Mouse (Mus musculus) neural tube, embryonic 11.5 days (tissue): ENCODE results near the gene Fbxw4. TPM values are rescaled to one million over a fixed set of nuclear protein-coding genes. Genes with fewer than 3 reads are reported as not detected.

ENCODE experiments used
- ATAC-seq: fragments of 200-750 bp; cut with Nextera tagmentation; 2 replicates; pipeline ENCODE4 v1.8.0; 2017; ENCODE audit warnings: moderate number of reproducible peaks, mild to moderate bottlenecking, moderate TSS enrichment, moderate library complexity; ENCODE audit not compliant: insufficient read depth, low FRiP score, low TSS enrichment
- DNase-seq: peaks from one replicate; pipeline ENCODE4 v3.0.0-alpha.2; 2015; ENCODE audit warnings: low spot score
- H3K27ac ChIP-seq: fragments of 300-500 bp; sonication (generic); 2 replicates; pipeline ENCODE4 v1.5.1; 2014; ENCODE audit warnings: low read depth, mild to moderate bottlenecking, low read length
- H3K27me3 ChIP-seq: fragments of 300-500 bp; sonication (generic); 2 replicates; pipeline ENCODE4 v1.6.1; 2014; ENCODE audit warnings: mild to moderate bottlenecking, low read length, mixed read lengths; ENCODE audit not compliant: control insufficient read depth, insufficient read depth
- H3K36me3 ChIP-seq: fragments of 300-500 bp; sonication (generic); 2 replicates; pipeline ENCODE4 v1.6.1; 2014; ENCODE audit warnings: mild to moderate bottlenecking, low read length, moderate library complexity, mixed read lengths; ENCODE audit not compliant: control insufficient read depth, insufficient read depth
- H3K4me1 ChIP-seq: fragments of 300-500 bp; sonication (generic); 2 replicates; pipeline ENCODE4 v1.6.1; 2014; ENCODE audit warnings: low read length, mixed read lengths; ENCODE audit not compliant: control insufficient read depth, insufficient read depth
- H3K4me2 ChIP-seq: fragments of 300-500 bp; sonication (generic); 2 replicates; pipeline ENCODE4 v1.6.1; 2014; ENCODE audit warnings: low read depth, mild to moderate bottlenecking, moderate library complexity
- H3K4me3 ChIP-seq: fragments of 300-500 bp; sonication (generic); 2 replicates; pipeline ENCODE4 v1.5.1; 2014; ENCODE audit warnings: low read depth, low read length
- H3K9ac ChIP-seq: fragments of 300-500 bp; sonication (generic); 2 replicates; pipeline ENCODE4 v1.6.1; 2014; ENCODE audit warnings: mild to moderate bottlenecking, low read length
- H3K9me3 ChIP-seq: fragments of 300-500 bp; sonication (generic); 2 replicates; pipeline ENCODE4 v1.6.1; 2016; ENCODE audit warnings: low read length; ENCODE audit not compliant: control insufficient read depth
- WGBS: fragments of 180-500 bp; shearing (Covaris S2); extraction: QIAGEN DNeasy Blood & Tissue Kit; methylation state at CpG from one replicate; pipeline ENCODE4 v1.1.7; 2014; 5-methylcytosine and 5-hydroxymethylcytosine counted together
- polyA plus RNA-seq: library from polyadenylated mRNA; unstranded; fragments of >200 nt; fragmentation: Nextera tagmentation; extraction: Ambion mirVana; gene quantifications from 2 replicates; pipeline ENCODE4 v1.2.1, GENCODE M21; 2014

The Fbxw4 gene
- polyA plus RNA-seq, 1 experiment from 2014 or later, result 4.4 TPM

DNA sequence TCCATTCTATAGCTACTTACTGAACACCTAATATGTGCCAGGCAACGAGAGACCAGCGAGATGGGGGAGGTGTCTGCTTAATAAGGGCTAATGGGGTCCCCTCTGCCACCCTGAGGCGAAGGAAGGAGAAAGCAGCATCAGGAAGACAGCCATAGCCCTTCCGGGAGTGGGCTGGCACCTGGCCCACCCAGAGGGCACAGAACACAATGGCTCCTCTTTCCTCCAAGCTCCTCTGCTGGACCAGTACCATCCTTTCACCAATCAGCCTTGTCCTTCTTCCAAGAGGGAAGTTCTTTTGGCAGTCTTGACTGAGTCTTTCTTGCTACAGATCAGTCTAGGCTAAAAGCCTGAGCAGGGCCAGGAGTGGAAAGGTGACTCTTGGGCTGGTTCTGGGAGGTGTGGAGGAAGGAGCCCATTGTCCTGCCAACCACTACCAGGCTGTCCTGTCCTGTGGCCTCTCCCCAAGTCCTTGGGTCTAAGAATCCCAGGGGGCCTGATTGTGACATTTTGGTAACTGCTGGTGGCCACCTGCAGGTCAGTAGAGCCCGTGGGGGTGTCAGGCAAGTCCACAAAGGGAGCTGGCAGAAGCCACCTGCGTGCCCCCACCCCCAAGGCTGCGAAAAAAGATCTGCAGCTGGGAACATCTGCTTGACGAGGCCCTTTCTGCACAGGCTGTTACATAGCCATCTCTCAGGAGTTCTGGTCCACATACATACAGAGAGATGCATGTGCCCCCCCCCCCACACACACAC, 119.3 kb downstream of the Fbxw4 start:
- H3K27me3 ChIP-seq, result peaks cover 46% of the 10 kb centered on the region
- H3K4me1 ChIP-seq, result peaks cover 21% of the 10 kb centered on the region
- no peaks in the 10 kb centered on the region for H3K9me3 ChIP-seq
- peak overlapping the region; percentile 32; the same call in 1 of the 2 replicates for H3K4me3 ChIP-seq
- H3K9ac ChIP-seq, result 0 out of 2 replicates have a peak overlapping the region, but pooled peaks have one; percentile 48
- DNase-seq (no peak), ATAC-seq (0 out of 2 replicates have a peak, but pooled peaks have one; percentile 17)
- peak overlapping the region; percentile 58 for H3K4me2 ChIP-seq
- H3K27ac ChIP-seq, result no peak overlapping the region
- WGBS, result 32% methylated on average over 8 of the region's 8 CpGs
- H3K36me3 ChIP-seq, result no peaks in the 10 kb centered on the region

DNA sequence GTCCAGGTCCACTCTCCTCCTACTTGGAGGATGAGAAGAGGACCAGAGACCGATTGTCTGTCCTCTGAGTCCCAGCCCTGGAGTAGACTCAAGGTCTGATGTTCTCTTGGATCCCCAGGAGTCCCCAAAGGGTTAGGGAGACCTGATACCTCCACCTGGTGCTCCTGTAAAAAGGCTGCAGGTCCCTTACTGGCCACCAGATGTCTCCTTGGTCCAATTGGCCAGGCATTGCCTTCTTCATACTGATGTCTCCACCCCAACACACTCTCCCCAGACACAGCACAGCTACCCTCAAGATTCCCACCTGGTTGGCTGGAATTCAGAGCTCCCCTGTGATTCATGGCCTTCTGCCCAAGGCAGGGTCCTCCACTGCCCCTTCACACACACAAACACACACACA, 122.6 kb downstream of the Fbxw4 start:
- H3K4me1 ChIP-seq, result peaks cover 24% of the 10 kb centered on the region
- H3K9me3 ChIP-seq, result no peaks in the 10 kb centered on the region
- no peak overlapping the region for H3K27ac ChIP-seq
- no peak overlapping the region for H3K4me3 ChIP-seq
- no peak overlapping the region for H3K4me2 ChIP-seq
- peaks cover 25% of the 10 kb centered on the region for H3K27me3 ChIP-seq
- no peak for ATAC-seq
- 50% methylated on average over 1 of the region's 1 CpGs for WGBS
- H3K9ac ChIP-seq, result no peak overlapping the region
- H3K36me3 ChIP-seq, result no peaks in the 10 kb centered on the region
- DNase-seq, result no peak

DNA sequence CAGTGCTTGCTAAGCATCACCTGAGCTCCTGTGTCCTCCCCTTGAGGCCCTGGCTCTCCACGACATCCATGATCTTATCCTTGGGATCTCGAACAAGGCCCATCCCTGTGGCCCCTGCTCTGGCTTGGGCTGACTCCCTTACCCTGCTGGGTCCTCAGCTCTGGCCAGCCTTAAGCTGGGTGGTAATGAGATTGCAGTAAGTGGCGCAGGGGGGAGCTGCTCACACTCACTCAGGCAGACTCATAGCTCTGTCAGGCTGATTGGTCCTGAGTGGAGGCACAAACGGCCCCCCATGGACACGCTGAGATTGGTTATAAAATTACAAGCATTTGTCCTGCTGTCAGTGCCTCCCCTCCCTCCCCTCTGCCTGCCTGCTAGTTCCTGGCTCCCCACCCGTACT, 124.2 kb downstream of the Fbxw4 start:
- no peaks in the 10 kb centered on the region for H3K9me3 ChIP-seq
- H3K4me1 ChIP-seq, result peaks cover 14% of the 10 kb centered on the region
- no peak overlapping the region for H3K27ac ChIP-seq
- peaks cover 11% of the 10 kb centered on the region for H3K27me3 ChIP-seq
- WGBS, result 49% methylated on average over 6 of the region's 6 CpGs
- no peak overlapping the region for H3K4me3 ChIP-seq
- ATAC-seq (peak; percentile 42; the same call in 1 of the 2 replicates), DNase-seq (no peak)
- H3K4me2 ChIP-seq, result no peak overlapping the region
- H3K36me3 ChIP-seq, result no peaks in the 10 kb centered on the region
- no peak overlapping the region for H3K9ac ChIP-seq

DNA sequence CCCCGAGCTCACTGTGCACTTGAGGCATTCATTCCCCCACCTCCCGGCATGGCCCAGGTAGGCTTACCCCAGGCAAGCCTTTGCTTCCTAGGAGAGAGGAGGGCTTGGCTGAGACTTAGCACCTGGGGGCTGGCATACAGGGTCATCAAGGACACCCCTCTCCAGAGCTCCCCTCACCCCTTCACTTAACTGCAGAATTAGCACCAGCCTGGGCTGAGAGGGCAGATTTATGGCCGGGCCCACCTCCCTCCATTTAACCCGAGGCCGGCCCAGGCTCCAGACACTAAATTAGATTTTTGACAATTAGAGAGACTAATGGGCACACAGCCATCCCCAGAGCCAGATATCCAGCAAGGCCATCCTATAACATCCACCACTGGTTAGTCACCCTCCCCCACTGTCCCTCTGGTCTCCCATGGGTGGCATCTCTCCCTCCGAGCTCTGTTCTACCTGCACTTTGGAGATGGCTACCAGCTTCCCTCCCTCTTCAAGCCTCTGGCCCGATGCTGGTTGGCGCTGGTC, 124.8 kb downstream of the Fbxw4 start:
- H3K4me2 ChIP-seq, result no peak overlapping the region
- ATAC-seq, result peak; percentile 45; the same call in 1 of the 2 replicates

DNA sequence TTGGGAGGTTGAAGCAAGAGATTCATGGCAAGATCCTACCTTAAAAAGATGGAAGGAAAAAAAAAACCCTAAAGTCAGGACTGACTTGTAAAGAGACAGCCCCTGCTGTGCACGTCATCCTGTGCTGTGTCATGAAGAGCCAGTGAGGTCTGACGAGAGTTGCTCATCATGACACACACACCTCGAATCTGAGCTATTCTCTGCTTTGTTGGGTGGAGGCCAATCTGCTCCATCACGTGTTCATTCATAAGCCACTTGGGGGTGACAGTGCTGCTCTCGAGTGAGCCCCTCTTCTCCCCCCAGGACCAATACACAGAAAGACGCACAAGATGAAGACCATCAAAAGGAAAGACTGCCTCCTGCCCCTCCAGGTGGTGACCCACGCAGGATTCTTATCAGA, 126.5 kb downstream of the Fbxw4 start:
- Histone ChIP-seq H3K9me3 (no peaks in the 10 kb centered on the region), H3K27me3 (no peaks in the 10 kb centered on the region), H3K36me3 (peaks cover 4% of the 10 kb centered on the region), H3K4me3 (no peak overlapping the region), H3K9ac (no peak overlapping the region), H3K4me2 (no peak overlapping the region), H3K4me1 (peaks cover 8% of the 10 kb centered on the region; the same call in 1 of the 2 replicates), H3K27ac (no peak overlapping the region)
- no peak for ATAC-seq
- 75% methylated on average over 7 of the region's 7 CpGs for WGBS
- no peak for DNase-seq

More for the DNA sequence above, 124.8 kb downstream of the Fbxw4 start:
- peaks cover 8% of the 10 kb centered on the region for H3K4me1 ChIP-seq
- no peaks in the 10 kb centered on the region for H3K9me3 ChIP-seq
- H3K36me3 ChIP-seq, result no peaks in the 10 kb centered on the region; the same call in 1 of the 2 replicates
- H3K27me3 ChIP-seq, result peaks cover 5% of the 10 kb centered on the region; the same call in 1 of the 2 replicates
- H3K4me3 ChIP-seq, result no peak overlapping the region
- no peak overlapping the region for H3K9ac ChIP-seq
- no peak for DNase-seq
- 57% methylated on average over 8 of the region's 8 CpGs for whole genome bisulfite sequencing
- H3K27ac ChIP-seq, result no peak overlapping the region

DNA sequence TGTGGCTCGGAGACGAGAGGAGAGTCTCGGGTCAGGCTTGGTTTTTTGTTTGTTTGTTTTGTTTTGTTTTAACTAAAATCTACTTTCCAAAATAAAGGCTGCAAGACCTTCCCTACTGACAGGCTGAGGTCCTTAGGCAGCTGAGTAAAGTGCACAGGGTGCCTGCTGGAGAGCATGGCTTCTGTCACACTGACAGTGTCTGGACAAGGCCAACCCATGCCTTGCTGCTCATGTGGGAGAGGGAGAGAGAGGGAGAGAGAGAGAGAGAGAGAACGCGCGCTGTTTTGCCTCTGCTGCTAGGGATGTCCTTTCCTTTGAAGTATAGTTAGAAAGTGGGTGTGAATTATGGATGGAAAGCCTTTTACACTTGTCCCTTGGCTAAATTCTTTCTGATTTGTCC, 128.6 kb downstream of the Fbxw4 start:
- Histone ChIP-seq H3K4me3 (no peak overlapping the region), H3K4me2 (no peak overlapping the region), H3K4me1 (peaks cover 8% of the 10 kb centered on the region; the same call in 1 of the 2 replicates), H3K27ac (no peak overlapping the region), H3K9ac (no peak overlapping the region), H3K9me3 (no peaks in the 10 kb centered on the region), H3K36me3 (peaks cover 8% of the 10 kb centered on the region), H3K27me3 (no peaks in the 10 kb centered on the region)
- 61% methylated on average over 6 of the region's 6 CpGs for WGBS
- DNase-seq (no peak), ATAC-seq (no peak)

DNA sequence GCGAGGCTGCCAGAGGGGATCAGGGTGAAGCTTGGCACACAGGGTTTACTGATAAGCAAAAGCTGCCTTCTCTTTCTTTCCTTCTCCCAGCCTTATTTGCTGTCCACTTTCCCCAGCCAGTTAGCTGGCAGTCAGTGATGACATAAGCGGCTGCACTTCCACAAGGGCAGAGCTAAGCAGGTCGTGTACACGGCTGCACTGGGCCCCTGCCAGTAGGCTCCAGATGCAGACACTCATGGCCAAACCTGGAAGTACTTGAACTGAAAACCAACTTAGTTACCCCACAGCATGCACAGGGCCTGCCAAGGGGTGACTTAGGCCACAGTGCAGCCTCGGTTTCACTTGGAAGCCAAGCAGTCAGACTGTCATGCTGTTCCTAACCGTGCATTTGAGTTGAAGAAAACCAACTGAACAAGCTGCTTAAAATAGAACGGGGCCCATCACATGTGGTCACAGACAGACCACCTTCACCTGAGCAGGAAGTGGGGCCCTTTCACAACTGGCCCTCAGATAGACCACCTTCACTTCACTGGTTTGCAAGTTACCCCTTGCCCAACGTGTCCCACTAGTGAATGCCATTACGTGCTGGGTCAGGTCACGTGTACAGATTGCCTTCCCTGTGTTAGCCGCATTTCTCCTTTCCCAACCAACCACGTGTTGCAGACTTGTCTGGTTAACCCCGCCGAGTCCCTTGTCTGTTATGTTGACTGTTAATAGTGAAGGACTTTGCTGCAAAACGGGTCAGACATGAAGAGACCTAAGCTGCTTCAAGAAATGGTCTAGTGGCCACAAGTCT, 129.7 kb downstream of the Fbxw4 start:
- Histone ChIP-seq H3K4me2 (no peak overlapping the region), H3K9me3 (no peaks in the 10 kb centered on the region), H3K36me3 (peaks cover 8% of the 10 kb centered on the region), H3K27me3 (no peaks in the 10 kb centered on the region), H3K27ac (no peak overlapping the region), H3K4me3 (no peak overlapping the region), H3K9ac (no peak overlapping the region), H3K4me1 (peaks cover 4% of the 10 kb centered on the region; the same call in 1 of the 2 replicates)
- ATAC-seq (no peak), DNase-seq (no peak)
- 88% methylated on average over 15 of the region's 15 CpGs for WGBS

DNA sequence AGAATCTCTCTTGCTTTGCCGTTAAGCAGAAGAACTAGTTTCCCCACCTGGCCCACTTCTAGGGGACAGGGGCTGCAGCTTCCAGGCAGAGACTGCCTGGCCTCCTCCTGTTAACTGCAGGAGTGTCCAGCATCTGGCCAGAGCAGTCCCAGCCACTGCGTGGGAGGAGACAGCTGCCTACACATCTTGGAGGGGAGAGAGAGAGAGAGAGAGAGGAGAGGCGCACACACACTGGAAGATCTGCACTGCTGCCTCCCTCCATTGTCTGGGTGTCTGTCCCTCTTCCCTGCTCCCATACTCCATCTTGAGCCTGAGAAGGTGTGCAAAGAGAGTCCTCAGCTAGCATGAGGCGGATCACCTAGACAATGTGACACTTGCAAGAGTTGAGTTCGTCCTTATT, 130.8 kb downstream of the Fbxw4 start:
- DNase-seq (no peak), ATAC-seq (no peak)
- Histone ChIP-seq H3K9ac (no peak overlapping the region), H3K4me2 (no peak overlapping the region), H3K4me1 (no peaks in the 10 kb centered on the region), H3K36me3 (peaks cover 9% of the 10 kb centered on the region), H3K4me3 (no peak overlapping the region), H3K9me3 (no peaks in the 10 kb centered on the region), H3K27ac (no peak overlapping the region), H3K27me3 (no peaks in the 10 kb centered on the region)
- 82% methylated on average over 5 of the region's 5 CpGs for WGBS
